Mouse (Mus musculus): Measurements from ENCODE around the gene Prkci. TPM values are rescaled to one million over a fixed set of nuclear protein-coding genes. Genes with fewer than 3 reads are reported as not detected.

Prkci gene
- total and polyA plus RNA-seq, 2 experiments from 2014 or later = 9.0 to 26.1 TPM

DNA sequence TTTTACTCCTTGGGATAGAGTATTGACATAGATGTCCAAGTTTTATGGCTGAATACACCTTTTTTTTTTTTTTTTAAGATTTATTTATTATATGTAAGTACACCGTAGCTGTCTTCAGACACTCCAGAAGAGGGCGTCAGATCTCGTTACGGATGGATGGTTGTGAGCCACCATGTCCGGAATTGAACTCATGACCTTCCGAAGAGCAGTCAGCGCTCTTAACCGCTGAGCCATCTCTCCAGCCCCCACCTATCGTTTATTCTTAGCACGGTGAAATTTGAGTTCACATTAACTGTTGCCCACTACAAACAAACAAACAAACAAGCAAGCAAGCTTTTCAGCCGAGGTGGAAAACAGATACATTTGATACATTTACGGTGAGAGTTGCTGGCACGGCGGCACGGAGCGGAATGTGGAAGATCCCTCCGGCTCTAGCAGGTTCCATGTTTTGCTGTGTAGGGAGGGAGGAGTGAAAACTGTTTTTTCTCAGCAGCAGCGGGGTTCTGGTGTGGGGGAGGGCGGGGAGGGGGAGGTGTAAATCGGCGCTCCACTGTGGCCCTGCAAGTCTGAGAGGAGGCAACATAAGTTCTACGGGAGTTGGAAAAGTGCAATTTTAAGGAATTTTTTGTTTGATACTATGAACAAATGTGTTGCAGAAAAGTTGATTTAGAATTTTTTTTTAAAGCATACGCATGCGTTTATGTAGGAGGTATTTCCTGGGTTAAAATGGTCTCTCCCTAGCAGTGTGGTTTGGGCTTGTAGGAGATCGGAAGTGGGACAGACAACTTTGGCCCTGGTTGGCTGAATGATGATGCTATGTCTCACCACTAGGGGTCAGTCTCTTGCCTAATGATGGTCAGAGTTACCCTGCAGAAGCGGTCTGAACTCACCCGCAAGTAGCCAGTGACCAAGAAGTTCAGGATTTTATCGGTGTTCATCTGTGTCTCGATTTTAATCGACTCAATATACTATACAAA, 61.4 kb downstream of the Prkci start:
- peak; percentile 95 for DNase-seq (ENCODE audit: low spot score)
- H3K27me3 ChIP-seq (ENCODE audit: control insufficient read depth, insufficient read depth, low read length) = no peaks in the 10 kb centered on the region
- WGBS = under 1% methylated on average over 30 of the region's 30 CpGs

DNA sequence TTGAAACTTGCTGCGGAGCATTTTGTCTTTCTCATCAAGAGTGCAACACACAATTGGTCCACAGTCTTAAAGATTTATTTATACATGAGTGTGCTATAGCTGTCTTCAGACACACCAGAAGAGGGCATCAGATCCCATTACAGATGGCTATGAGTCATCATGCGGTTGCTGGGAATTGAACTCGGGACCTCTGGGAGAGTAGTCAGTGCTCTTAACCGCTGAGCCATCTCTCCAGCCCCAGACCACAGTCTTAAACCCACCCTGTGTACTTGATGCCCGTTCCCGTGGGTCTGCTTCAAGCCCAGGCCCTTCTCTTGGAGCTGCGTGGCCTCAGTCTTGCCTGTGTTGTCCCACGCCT, 65.2 kb downstream of the Prkci start:
- no peak for ATAC-seq (ENCODE audit: insufficient read depth, low read depth)
- WGBS = 80% methylated on average over 8 of the region's 8 CpGs
- Histone ChIP-seq H3K4me2 (ENCODE audit: low read depth, low read length) (peak overlapping the region; percentile 36; the same call in 1 of the 2 replicates), H3K27me3 (ENCODE audit: control insufficient read depth, insufficient read depth, low read length) (no peaks in the 10 kb centered on the region), H3K27ac (ENCODE audit: low read depth) (peak overlapping the region; percentile 39; the same call in 1 of the 2 replicates), H3K4me3 (ENCODE audit: low read depth, low read length) (no peak overlapping the region), H3K9ac (replicated peaks; ENCODE audit: low read depth, low read length) (no peak overlapping the region), H3K4me1 (ENCODE audit: control insufficient read depth, insufficient read depth) (no peaks in the 10 kb centered on the region), H3K36me3 (replicated peaks; ENCODE audit: control insufficient read depth, insufficient read depth, low read length) (no peaks in the 10 kb centered on the region), H3K9me3 (replicated peaks; ENCODE audit: control insufficient read depth, low read length) (no peaks in the 10 kb centered on the region)
- DNase-seq (ENCODE audit: low spot score) = no peak
- TF ChIP-seq EP300 (IDR thresholded peaks at IDR 0.05; ENCODE audit: low read depth) (no peak), CTCF (IDR thresholded peaks at IDR 0.05; ENCODE audit: low read depth) (no peak)

More for the DNA sequence above, 61.4 kb downstream of the Prkci start:
- no peaks in the 10 kb centered on the region for H3K9me3 ChIP-seq (replicated peaks; ENCODE audit: control insufficient read depth, low read length)
- H3K27ac ChIP-seq (ENCODE audit: low read depth) = peak overlapping the region; percentile 94
- H3K4me2 ChIP-seq (ENCODE audit: low read depth, low read length) = peak overlapping the region; percentile 60
- 0 out of 2 replicates have a peak, but pooled peaks cover 8% of the 10 kb centered on the region for H3K4me1 ChIP-seq (ENCODE audit: control insufficient read depth, insufficient read depth)
- peak; percentile 52; the same call in 1 of the 2 replicates for TF ChIP-seq EP300 (IDR thresholded peaks at IDR 0.05; ENCODE audit: low read depth)
- peak; percentile 98 for TF ChIP-seq CTCF (IDR thresholded peaks at IDR 0.05; ENCODE audit: low read depth)
- H3K4me3 ChIP-seq (ENCODE audit: low read depth, low read length) = peak overlapping the region; percentile 50
- peak overlapping the region; percentile 40 for H3K9ac ChIP-seq (replicated peaks; ENCODE audit: low read depth, low read length)
- ATAC-seq (ENCODE audit: insufficient read depth, low read depth) = peak; percentile 91
- H3K36me3 ChIP-seq (replicated peaks; ENCODE audit: control insufficient read depth, insufficient read depth, low read length) = no peaks in the 10 kb centered on the region

DNA sequence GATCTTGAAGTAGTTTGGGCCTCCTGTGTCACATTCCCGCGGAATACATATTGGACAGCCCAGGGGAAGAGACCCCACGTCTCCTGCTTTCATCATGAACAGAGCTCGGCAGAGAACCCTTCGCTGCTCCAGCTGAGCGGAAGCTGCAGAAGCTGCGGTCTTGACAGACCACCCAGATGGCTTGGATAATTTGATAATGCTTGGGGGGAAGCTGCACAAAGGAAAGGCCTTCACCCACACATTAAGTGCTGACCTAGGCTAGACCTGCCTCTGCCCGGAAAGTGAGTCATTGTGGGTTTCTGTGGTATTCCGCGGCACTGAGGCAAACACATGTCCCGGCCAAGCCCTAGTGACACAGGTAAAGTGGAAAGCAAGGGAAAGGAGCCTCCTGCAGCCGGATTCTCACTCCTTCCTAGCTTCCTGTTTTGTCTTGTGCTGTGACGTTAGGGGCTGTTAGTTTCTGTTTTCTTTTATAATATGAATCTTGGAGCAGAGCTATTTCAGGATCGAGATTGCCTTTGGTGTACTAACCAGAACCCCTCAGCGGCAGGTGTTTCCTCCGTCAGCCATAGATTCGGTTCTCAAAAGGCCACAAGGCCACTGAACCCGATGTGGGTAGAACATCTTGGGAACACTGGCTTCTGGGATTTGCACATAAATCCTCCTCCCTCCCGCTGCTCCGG, 65.7 kb downstream of the Prkci start:
- Histone ChIP-seq H3K4me2 (ENCODE audit: low read depth, low read length) (peak overlapping the region; percentile 36; the same call in 1 of the 2 replicates), H3K27me3 (ENCODE audit: control insufficient read depth, insufficient read depth, low read length) (no peaks in the 10 kb centered on the region), H3K9ac (replicated peaks; ENCODE audit: low read depth, low read length) (no peak overlapping the region), H3K27ac (ENCODE audit: low read depth) (peak overlapping the region; percentile 39; the same call in 1 of the 2 replicates), H3K4me1 (ENCODE audit: control insufficient read depth, insufficient read depth) (no peaks in the 10 kb centered on the region), H3K36me3 (replicated peaks; ENCODE audit: control insufficient read depth, insufficient read depth, low read length) (no peaks in the 10 kb centered on the region), H3K9me3 (replicated peaks; ENCODE audit: control insufficient read depth, low read length) (no peaks in the 10 kb centered on the region), H3K4me3 (ENCODE audit: low read depth, low read length) (peak overlapping the region; percentile 9; the same call in 1 of the 2 replicates)
- ATAC-seq (ENCODE audit: insufficient read depth, low read depth) (no peak), DNase-seq (ENCODE audit: low spot score) (no peak)
- TF ChIP-seq EP300 (IDR thresholded peaks at IDR 0.05; ENCODE audit: low read depth) (no peak), CTCF (IDR thresholded peaks at IDR 0.05; ENCODE audit: low read depth) (no peak)
- WGBS = 64% methylated on average over 20 of the region's 20 CpGs

DNA sequence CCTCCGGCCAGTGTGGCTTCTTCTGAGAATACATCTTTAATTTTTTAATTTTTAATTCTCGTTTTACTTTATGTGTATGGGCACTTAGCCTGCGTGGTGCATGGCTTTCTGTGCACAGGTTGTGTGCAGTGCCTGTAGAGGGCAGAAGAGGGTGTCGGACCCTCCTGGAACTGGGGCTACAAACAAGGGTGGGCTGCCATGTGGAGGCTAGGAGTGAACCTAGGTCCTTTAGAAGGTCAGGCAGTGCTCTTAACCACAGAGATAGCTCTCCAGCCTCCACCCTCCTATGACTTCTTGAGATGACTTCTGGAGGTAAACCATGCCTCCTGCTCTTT, 66.2 kb downstream of the Prkci start:
- Histone ChIP-seq H3K36me3 (replicated peaks; ENCODE audit: control insufficient read depth, insufficient read depth, low read length) (no peaks in the 10 kb centered on the region), H3K4me2 (ENCODE audit: low read depth, low read length) (peak overlapping the region; percentile 36; the same call in 1 of the 2 replicates), H3K9ac (replicated peaks; ENCODE audit: low read depth, low read length) (no peak overlapping the region), H3K27me3 (ENCODE audit: control insufficient read depth, insufficient read depth, low read length) (no peaks in the 10 kb centered on the region), H3K27ac (ENCODE audit: low read depth) (no peak overlapping the region), H3K4me3 (ENCODE audit: low read depth, low read length) (peak overlapping the region; percentile 9; the same call in 1 of the 2 replicates), H3K4me1 (ENCODE audit: control insufficient read depth, insufficient read depth) (no peaks in the 10 kb centered on the region), H3K9me3 (replicated peaks; ENCODE audit: control insufficient read depth, low read length) (no peaks in the 10 kb centered on the region)
- TF ChIP-seq CTCF (IDR thresholded peaks at IDR 0.05; ENCODE audit: low read depth) (no peak), EP300 (IDR thresholded peaks at IDR 0.05; ENCODE audit: low read depth) (no peak)
- WGBS = 59% methylated on average over 4 of the region's 4 CpGs
- DNase-seq (ENCODE audit: low spot score) (no peak), ATAC-seq (ENCODE audit: insufficient read depth, low read depth) (no peak)

DNA sequence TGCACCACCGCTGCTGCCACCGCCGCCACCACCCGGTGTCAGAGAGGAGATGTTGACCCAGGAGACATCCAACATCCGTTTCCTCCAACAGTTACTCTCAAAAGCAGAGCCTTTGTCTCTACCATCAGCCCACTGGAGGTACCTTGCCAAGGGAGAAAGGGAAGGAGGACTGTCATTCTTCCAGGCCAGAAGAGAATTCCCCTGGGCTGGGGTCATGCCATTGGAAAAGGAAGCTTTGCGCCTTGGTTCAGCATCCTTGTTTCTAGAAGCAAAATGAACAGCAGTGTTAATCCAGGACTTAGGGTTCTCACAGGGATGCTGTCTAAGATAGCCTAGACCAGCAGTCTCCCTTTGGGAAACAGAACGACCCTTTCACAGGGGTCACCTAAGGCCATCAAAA, 66.8 kb downstream of the Prkci start:
- Histone ChIP-seq H3K4me2 (ENCODE audit: low read depth, low read length) (no peak overlapping the region), H3K4me3 (ENCODE audit: low read depth, low read length) (no peak overlapping the region), H3K36me3 (replicated peaks; ENCODE audit: control insufficient read depth, insufficient read depth, low read length) (no peaks in the 10 kb centered on the region), H3K9me3 (replicated peaks; ENCODE audit: control insufficient read depth, low read length) (no peaks in the 10 kb centered on the region), H3K27ac (ENCODE audit: low read depth) (no peak overlapping the region), H3K4me1 (ENCODE audit: control insufficient read depth, insufficient read depth) (no peaks in the 10 kb centered on the region), H3K9ac (replicated peaks; ENCODE audit: low read depth, low read length) (no peak overlapping the region), H3K27me3 (ENCODE audit: control insufficient read depth, insufficient read depth, low read length) (no peaks in the 10 kb centered on the region)
- WGBS = 72% methylated on average over 7 of the region's 7 CpGs
- ATAC-seq (ENCODE audit: insufficient read depth, low read depth) (no peak), DNase-seq (ENCODE audit: low spot score) (no peak)
- TF ChIP-seq EP300 (IDR thresholded peaks at IDR 0.05; ENCODE audit: low read depth) (no peak), CTCF (IDR thresholded peaks at IDR 0.05; ENCODE audit: low read depth) (no peak)
